In the genomic region with DNA sequence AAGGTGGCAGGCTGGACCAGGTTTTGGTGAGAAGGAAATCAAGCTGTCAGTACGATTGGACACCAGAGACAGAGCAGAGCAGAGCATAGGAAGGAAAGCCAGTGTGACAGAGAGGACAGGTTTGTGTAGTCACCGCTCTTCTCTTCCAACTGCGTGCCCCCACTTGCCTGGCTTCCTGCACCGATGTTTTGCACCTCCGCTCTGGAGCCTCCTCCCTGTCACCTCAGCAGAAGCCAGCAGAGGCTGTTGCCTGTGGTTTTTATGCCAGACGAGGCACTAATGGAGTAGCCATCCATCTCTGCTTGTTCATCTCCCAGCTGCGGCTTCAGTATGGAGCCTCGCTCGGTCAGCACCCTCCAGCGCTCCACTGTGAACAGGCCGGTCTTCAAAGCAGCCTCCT, we compare ENCODE assay signal across 11 mouse cellular contexts. TPM values are rescaled to one million over a fixed set of nuclear protein-coding genes. Genes with fewer than 3 reads are reported as not detected.
DNase-seq lines count a peak whose midpoint lies in the region; ATAC-seq and TF ChIP-seq lines count a peak whose summit lies in the region.
"Had no signal": no experiment of that assay in that cellular context is flagged by ENCODE, and none has a peak within 500 bp of the region (broad histone marks: within the 10 kb centered on the region; RNA-seq: fewer than 3 reads in every experiment).

No protein-coding gene starts in this region.

- no peak for DNase-seq in heart, embryonic 10.5 days (ENCODE audit: low spot score)
- no peak for DNase-seq in heart, adult 2 months
- DNase-seq in right cerebral cortex, adult 18-20 months, result peak; percentile 70
- DNase-seq in right cerebral cortex, postnatal 14 days, result no peak
- no peak for DNase-seq in limb, embryonic 14.5 days (ENCODE audit: low spot score)
- DNase-seq in telencephalon, adult 2 months (ENCODE audit: low read depth, low spot score), result peak; percentile 26
- DNase-seq: cerebellum, postnatal 14 days had no signal

- no peak overlapping the region for H3K9ac ChIP-seq in heart, adult 2 months (ENCODE audit: low read depth, low read length)
- 0 out of 2 replicates have a peak overlapping the region, but pooled peaks have one; percentile 28 for H3K9ac ChIP-seq in limb, embryonic 14.5 days (ENCODE audit: low read depth, low read length, severe bottlenecking)
- no peak overlapping the region for H3K9ac ChIP-seq in intestine, embryonic 15.5 days
- H3K9ac ChIP-seq: liver, embryonic 15.5 days had no signal

- H3K27me3 ChIP-seq in heart, embryonic 10.5 days (ENCODE audit: insufficient read depth, poor library complexity, severe bottlenecking), result 0 out of 2 replicates have a peak, but pooled peaks cover 5% of the 10 kb centered on the region
- no peaks in the 10 kb centered on the region for H3K27me3 ChIP-seq in heart, adult 2 months (ENCODE audit: control insufficient read depth, insufficient read depth, low read length)
- no peaks in the 10 kb centered on the region for H3K27me3 ChIP-seq in limb, embryonic 14.5 days (ENCODE audit: control insufficient read depth, insufficient read depth, low read length)
- no peaks in the 10 kb centered on the region for H3K27me3 ChIP-seq in intestine, embryonic 15.5 days (replicated peaks)

- no peak for TF ChIP-seq POLR2A in heart, adult 2 months (IDR thresholded peaks at IDR 0.05; ENCODE audit: insufficient read depth, low read depth, low read length)
- TF ChIP-seq POLR2A in limb, embryonic 14.5 days (IDR thresholded peaks at IDR 0.05; ENCODE audit: borderline replicate concordance, extremely low read depth, insufficient read depth, insufficient read length), result no peak

- H3K4me3 ChIP-seq in heart, embryonic 10.5 days, result peak overlapping the region; percentile 60
- no peak overlapping the region for H3K4me3 ChIP-seq in heart, adult 2 months
- H3K4me3 ChIP-seq in limb, embryonic 14.5 days (replicated peaks; ENCODE audit: low read length), result no peak overlapping the region
- no peak overlapping the region for H3K4me3 ChIP-seq in intestine, embryonic 15.5 days (replicated peaks)
- H3K4me3 ChIP-seq: liver, embryonic 15.5 days had no signal

- TF ChIP-seq EP300 in heart, adult 2 months (IDR thresholded peaks at IDR 0.05; ENCODE audit: insufficient read depth, low read depth, low read length), result no peak

- H3K4me1 ChIP-seq in heart, embryonic 10.5 days, result peaks cover 52% of the 10 kb centered on the region
- H3K4me1 ChIP-seq in heart, adult 2 months (ENCODE audit: control insufficient read depth, insufficient read depth, low read length), result peaks cover 2% of the 10 kb centered on the region; the same call in 1 of the 2 replicates
- H3K4me1 ChIP-seq in limb, embryonic 14.5 days (ENCODE audit: control insufficient read depth, insufficient read depth, low read length), result peaks cover 36% of the 10 kb centered on the region
- H3K4me1 ChIP-seq in intestine, embryonic 15.5 days (replicated peaks), result peaks cover 24% of the 10 kb centered on the region

- no peak for TF ChIP-seq CTCF in heart, adult 2 months (IDR thresholded peaks at IDR 0.05)

- H3K36me3 ChIP-seq in heart, embryonic 10.5 days, result peaks cover 16% of the 10 kb centered on the region
- H3K36me3 ChIP-seq in heart, adult 2 months (ENCODE audit: control insufficient read depth, insufficient read depth, low read length), result no peaks in the 10 kb centered on the region
- peaks cover 33% of the 10 kb centered on the region for H3K36me3 ChIP-seq in limb, embryonic 14.5 days (ENCODE audit: control insufficient read depth, insufficient read depth, low read length)
- peaks cover 10% of the 10 kb centered on the region; the same call in 1 of the 2 replicates for H3K36me3 ChIP-seq in intestine, embryonic 15.5 days
- H3K36me3 ChIP-seq: liver, embryonic 15.5 days had no signal

- WGBS in heart, embryonic 10.5 days, result 36% methylated on average over 11 of the region's 11 CpGs
- 77% methylated on average over 11 of the region's 11 CpGs for WGBS in heart, adult 2 months
- 48% methylated on average over 11 of the region's 11 CpGs for WGBS in limb, embryonic 14.5 days
- WGBS in intestine, embryonic 15.5 days, result 60% methylated on average over 11 of the region's 11 CpGs

- intact Hi-C loops in heart, adult 2 months (cut with DNase I), result no loop called here

- no peaks in the 10 kb centered on the region for H3K9me3 ChIP-seq in heart, embryonic 10.5 days
- no peaks in the 10 kb centered on the region for H3K9me3 ChIP-seq in limb, embryonic 14.5 days (ENCODE audit: control insufficient read depth, low read length)
- H3K9me3 ChIP-seq in intestine, embryonic 15.5 days, result no peaks in the 10 kb centered on the region
- H3K9me3 ChIP-seq: liver, embryonic 15.5 days had no signal

- peak overlapping the region; percentile 87; the same call in 1 of the 2 replicates for H3K27ac ChIP-seq in heart, embryonic 10.5 days
- no peak overlapping the region; the same call in 1 of the 2 replicates for H3K27ac ChIP-seq in heart, adult 2 months
- no peak overlapping the region for H3K27ac ChIP-seq in limb, embryonic 14.5 days (replicated peaks; ENCODE audit: low read depth, low read length)
- no peak overlapping the region for H3K27ac ChIP-seq in intestine, embryonic 15.5 days
- H3K27ac ChIP-seq: liver, embryonic 15.5 days had no signal

- no peak overlapping the region; the same call in 1 of the 2 replicates for H3K4me2 ChIP-seq in limb, embryonic 14.5 days (replicated peaks; ENCODE audit: low read depth, low read length, severe bottlenecking)
- H3K4me2 ChIP-seq in intestine, embryonic 15.5 days (replicated peaks), result no peak overlapping the region

- ATAC-seq in limb, embryonic 14.5 days (ENCODE audit: low FRiP score, low read depth), result no peak
- ATAC-seq in inflammation-experienced regulatory T-cells, adult 6 months, result no peak
- no peak for ATAC-seq in intestine, embryonic 15.5 days

- H3K79me2 ChIP-seq in heart, adult 2 months (replicated peaks; ENCODE audit: control insufficient read depth, insufficient read depth, low read length), result no peaks in the 10 kb centered on the region

RNA-seq across cellular contexts. Expression of a gene that starts 7.6 kb away (rescaled TPM):
- polyA plus RNA-seq in heart, embryonic 10.5 days (2016; fragmentation: Nextera tagmentation; extraction: Ambion mirVana), result 18.4 and 24.4 TPM in 2 replicates
- 1 to 10 TPM; 5.2 to 6.7 TPM for total RNA-seq in heart, adult 2 months (2021)
- polyA plus RNA-seq in heart, adult 2 months (2012; rRNA removed), result 18.6 and 27.7 TPM in 2 replicates
- 151 and 218 TPM in 2 replicates for polyA plus RNA-seq in limb, embryonic 14.5 days (2012; rRNA removed)
- polyA plus RNA-seq in limb, embryonic 14.5 days (2014; fragmentation: Nextera tagmentation; extraction: Ambion mirVana), result 40.7 and 46.2 TPM in 2 replicates
- polyA plus RNA-seq in inflammation-experienced regulatory T-cells, adult 6 months (2017; shearing (Covaris generic)), result 1 to 10 TPM in 1 of 3 experiments, not detected in 2; 3.7 TPM
- polyA plus RNA-seq in intestine, embryonic 15.5 days (2015; fragmentation: Nextera tagmentation; extraction: Ambion mirVana), result 23.6 and 26.4 TPM in 2 replicates
- total RNA-seq: megakaryocyte-erythroid progenitor cell, adult 5-6 weeks had no signal

RNA-seq across cellular contexts. Expression of a gene that starts 13.3 kb away (rescaled TPM):
- 6.9 and 7.3 TPM in 2 replicates for polyA plus RNA-seq in heart, embryonic 10.5 days (2016; fragmentation: Nextera tagmentation; extraction: Ambion mirVana)
- total RNA-seq in heart, adult 2 months (2021), result 1 to 10 TPM in 1 of 2 experiments, under 1 TPM in 1; 0.89 to 1.3 TPM
- polyA plus RNA-seq in heart, adult 2 months (2012; rRNA removed), result 2.1 and 2.7 TPM in 2 replicates
- 13.1 and 17.9 TPM in 2 replicates for polyA plus RNA-seq in limb, embryonic 14.5 days (2012; rRNA removed)
- polyA plus RNA-seq in limb, embryonic 14.5 days (2014; fragmentation: Nextera tagmentation; extraction: Ambion mirVana), result 5.5 and 7.3 TPM in 2 replicates
- polyA plus RNA-seq in inflammation-experienced regulatory T-cells, adult 6 months (2017; shearing (Covaris generic)), result under 1 TPM in 2 of 3 experiments, not detected in 1; 0.19 to 0.48 TPM
- polyA plus RNA-seq in intestine, embryonic 15.5 days (2015; fragmentation: Nextera tagmentation; extraction: Ambion mirVana), result 3.0 and 3.9 TPM in 2 replicates

RNA-seq across cellular contexts. Expression of a gene that starts 13.3 kb away (rescaled TPM):
- 0.23 and 0.50 TPM in 2 replicates for polyA plus RNA-seq in heart, embryonic 10.5 days (2016; fragmentation: Nextera tagmentation; extraction: Ambion mirVana)
- total RNA-seq in heart, adult 2 months (2021), result under 1 TPM; 0.10 to 0.25 TPM
- polyA plus RNA-seq in heart, adult 2 months (2012; rRNA removed), result 0.53 and 0.57 TPM in 2 replicates
- polyA plus RNA-seq in limb, embryonic 14.5 days (2012; rRNA removed), result 0.21 and 0.26 TPM in 2 replicates
- 1.7 and 1.9 TPM in 2 replicates for polyA plus RNA-seq in limb, embryonic 14.5 days (2014; fragmentation: Nextera tagmentation; extraction: Ambion mirVana)
- not detected for polyA plus RNA-seq in inflammation-experienced regulatory T-cells, adult 6 months (2017; shearing (Covaris generic))
- 1.4 and 2.0 TPM in 2 replicates for polyA plus RNA-seq in intestine, embryonic 15.5 days (2015; fragmentation: Nextera tagmentation; extraction: Ambion mirVana)

RNA-seq across cellular contexts. Expression of a gene that starts 17.7 kb away (rescaled TPM):
- polyA plus RNA-seq in heart, embryonic 10.5 days (2016; fragmentation: Nextera tagmentation; extraction: Ambion mirVana), result 11.4 and 16.1 TPM in 2 replicates
- total RNA-seq in heart, adult 2 months (2021), result 10 to 100 TPM; 13.1 to 15.1 TPM
- 5.5 and 9.5 TPM in 2 replicates for polyA plus RNA-seq in heart, adult 2 months (2012; rRNA removed)
- polyA plus RNA-seq in limb, embryonic 14.5 days (2012; rRNA removed), result 35.9 and 36.8 TPM in 2 replicates
- polyA plus RNA-seq in limb, embryonic 14.5 days (2014; fragmentation: Nextera tagmentation; extraction: Ambion mirVana), result 14.7 and 14.9 TPM in 2 replicates
- 1 to 10 TPM in 2 of 3 experiments, not detected in 1; 1.0 to 2.8 TPM for polyA plus RNA-seq in inflammation-experienced regulatory T-cells, adult 6 months (2017; shearing (Covaris generic))
- polyA plus RNA-seq in intestine, embryonic 15.5 days (2015; fragmentation: Nextera tagmentation; extraction: Ambion mirVana), result 9.0 and 9.4 TPM in 2 replicates

RNA-seq across cellular contexts. Expression of a gene that starts 21.5 kb away (rescaled TPM):
- 101 and 113 TPM in 2 replicates for polyA plus RNA-seq in heart, embryonic 10.5 days (2016; fragmentation: Nextera tagmentation; extraction: Ambion mirVana)
- total RNA-seq in heart, adult 2 months (2021), result 10 to 100 TPM; 70.4 to 74.6 TPM
- polyA plus RNA-seq in heart, adult 2 months (2012; rRNA removed), result 152 TPM in 2 replicates
- polyA plus RNA-seq in limb, embryonic 14.5 days (2012; rRNA removed), result 191 and 267 TPM in 2 replicates
- 83.0 and 104 TPM in 2 replicates for polyA plus RNA-seq in limb, embryonic 14.5 days (2014; fragmentation: Nextera tagmentation; extraction: Ambion mirVana)
- polyA plus RNA-seq in inflammation-experienced regulatory T-cells, adult 6 months (2017; shearing (Covaris generic)), result 10 to 100 TPM; 25.1 to 28.9 (median 28.3) TPM
- 79.6 and 89.1 TPM in 2 replicates for polyA plus RNA-seq in intestine, embryonic 15.5 days (2015; fragmentation: Nextera tagmentation; extraction: Ambion mirVana)

Comparison
In these comparisons a context has a peak if more than half of its experiments do, and no peak if none do; other contexts are left out.
1. DNase-seq: peak in right cerebral cortex, adult 18-20 months (single experiment) and telencephalon, adult 2 months (single experiment); none in heart, embryonic 10.5 days (single experiment), heart, adult 2 months (0 of 2), right cerebral cortex, postnatal 14 days (single experiment) and limb, embryonic 14.5 days (single experiment).